Mouse (Mus musculus) erythroblast, embryonic 14.5 days (primary cell): ENCODE measurements around the gene Shc4. TPM values are rescaled to one million over a fixed set of nuclear protein-coding genes. Genes with fewer than 3 reads are reported as not detected.

Experiments
- H3K27me3 ChIP-seq: 2 replicates; pipeline ENCODE4 v1.6.1; 2012; ENCODE audit warnings: inconsistent platforms; ENCODE audit not compliant: control insufficient read depth
- H3K36me3 ChIP-seq: 2 replicates; pipeline ENCODE4 v1.6.1; 2012; ENCODE audit warnings: mild to moderate bottlenecking, inconsistent platforms; ENCODE audit not compliant: control insufficient read depth
- H3K4me1 ChIP-seq: 2 replicates; pipeline ENCODE4 v1.6.1; 2012; ENCODE audit warnings: inconsistent platforms; ENCODE audit not compliant: control insufficient read depth
- H3K4me3 ChIP-seq: replicated peaks from 2 replicates; pipeline ENCODE3; 2012; ENCODE audit warnings: moderate library complexity, mild to moderate bottlenecking, inconsistent platforms
- H3K9me3 ChIP-seq: 2 replicates; pipeline ENCODE4 v1.6.1; 2012; ENCODE audit warnings: low read length, inconsistent platforms, mixed read lengths; ENCODE audit not compliant: control insufficient read depth
- GATA1 ChIP-seq: IDR thresholded peaks from 2 replicates; pipeline ENCODE4 v1.6.1; 2012; ENCODE audit warnings: low read length, inconsistent platforms, mixed read lengths
- TAL1 ChIP-seq: IDR thresholded peaks from 3 replicates; pipeline ENCODE4 v1.6.1; 2012; ENCODE audit warnings: low read length, inconsistent platforms, mixed read lengths
- polyA plus RNA-seq: library from polyadenylated mRNA; stranded (reverse); fragments of >175 nt; gene quantifications from 2 replicates; pipeline ENCODE4 v1.2.3, GENCODE M21; 2012

The Shc4 gene
- polyA plus RNA-seq: 0.02 and 0.03 TPM in 2 replicates

DNA sequence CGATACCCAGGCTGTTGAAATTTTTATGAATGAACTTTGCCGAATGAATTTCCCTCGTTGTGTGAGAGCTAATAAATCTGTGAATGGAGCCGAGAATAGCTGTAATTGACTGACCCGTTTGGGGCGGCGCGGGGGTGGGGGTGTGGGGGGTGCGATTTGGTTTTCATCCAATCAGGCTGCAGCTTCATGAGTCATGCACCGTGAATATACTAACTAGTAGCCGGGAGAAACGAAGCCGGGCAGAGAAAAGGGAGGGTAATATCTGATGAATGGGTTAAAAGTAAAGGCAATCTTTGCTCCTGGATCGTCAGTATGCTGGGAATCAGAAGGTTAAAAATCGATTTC lies at the start of gene Shc4:
Gene Shc4, minus strand, starts transcription at position 63 of the 345 bp plus-strand sequence.
- H3K36me3 ChIP-seq: no peaks in the 10 kb centered on the region
- H3K9me3 ChIP-seq: no peaks in the 10 kb centered on the region; the same call in 1 of the 2 replicates
- TF ChIP-seq GATA1 (no peak), TAL1 (no peak)
- H3K27me3 ChIP-seq: peaks cover 80% of the 10 kb centered on the region
- H3K4me1 ChIP-seq: no peaks in the 10 kb centered on the region; the same call in 1 of the 2 replicates
- H3K4me3 ChIP-seq: no peak within 1 kb of the TSS

DNA sequence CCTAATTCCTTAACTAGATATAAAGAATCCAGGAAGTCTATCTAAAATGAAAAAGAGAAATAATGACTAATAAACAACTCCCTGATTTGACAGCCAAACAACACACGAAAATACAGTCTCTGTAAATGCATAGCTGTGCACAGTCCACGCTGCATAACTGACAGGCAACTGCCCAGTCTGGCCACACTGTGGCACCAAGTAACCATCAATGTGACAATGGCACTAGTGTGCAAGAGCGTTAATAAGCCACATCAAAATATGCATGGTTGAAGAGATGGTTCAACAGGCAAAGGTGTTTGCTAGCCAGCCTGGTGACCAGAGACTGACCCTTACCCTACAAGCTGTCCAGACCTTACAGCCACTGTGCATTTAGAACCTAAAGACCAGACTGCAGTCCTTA lies 41.1 kb upstream of the Shc4 start:
- Histone ChIP-seq H3K4me3 (no peak overlapping the region), H3K4me1 (no peaks in the 10 kb centered on the region), H3K27me3 (no peaks in the 10 kb centered on the region), H3K36me3 (peaks cover 61% of the 10 kb centered on the region), H3K9me3 (no peaks in the 10 kb centered on the region)
- no peak for TF ChIP-seq GATA1
- no peak for TF ChIP-seq TAL1

DNA sequence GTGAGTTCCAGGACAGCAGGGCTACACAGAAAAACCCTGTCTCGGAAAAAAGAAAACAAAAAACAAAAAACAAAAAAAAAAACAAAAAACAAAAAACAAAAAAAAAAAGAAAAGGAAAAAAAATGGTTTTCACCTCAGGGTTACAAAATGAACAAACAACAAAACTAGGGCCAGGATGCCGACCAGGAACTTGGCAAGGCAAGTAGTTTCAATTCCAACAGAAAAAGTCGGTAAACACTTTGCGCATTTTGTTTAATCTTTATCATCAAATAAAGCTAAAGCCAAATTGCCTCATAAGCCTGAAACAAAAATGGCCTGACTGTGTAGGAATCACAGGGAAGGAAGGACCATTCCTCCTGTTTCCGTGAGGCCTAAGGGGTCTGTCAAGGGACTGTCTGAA lies 40.6 kb upstream of the Shc4 start:
- no peaks in the 10 kb centered on the region for H3K9me3 ChIP-seq
- H3K4me3 ChIP-seq: no peak overlapping the region
- no peak for TF ChIP-seq TAL1
- TF ChIP-seq GATA1: no peak
- H3K27me3 ChIP-seq: no peaks in the 10 kb centered on the region
- H3K36me3 ChIP-seq: peaks cover 60% of the 10 kb centered on the region
- no peaks in the 10 kb centered on the region for H3K4me1 ChIP-seq

DNA sequence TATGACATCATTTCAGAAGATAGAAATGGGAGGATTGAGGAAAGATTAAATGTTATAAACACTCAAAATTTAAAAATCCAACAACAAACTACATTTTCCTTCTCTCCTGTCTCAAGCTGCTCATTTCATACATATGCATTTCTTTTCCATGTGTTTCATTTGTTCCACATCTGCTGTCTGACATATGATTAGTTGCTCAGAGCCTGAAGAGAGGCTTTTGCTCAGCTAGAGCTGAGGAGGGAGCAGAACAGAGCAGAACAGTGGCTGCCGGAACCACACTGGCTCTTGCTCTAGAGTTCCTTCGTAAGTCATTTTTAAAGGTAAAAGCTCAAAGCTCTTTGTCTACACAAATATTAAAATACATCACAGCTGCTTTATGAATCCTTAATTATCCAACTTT lies 25.4 kb upstream of the Shc4 start:
- Histone ChIP-seq H3K9me3 (no peaks in the 10 kb centered on the region), H3K4me3 (no peak overlapping the region), H3K36me3 (peaks cover 74% of the 10 kb centered on the region), H3K4me1 (no peaks in the 10 kb centered on the region), H3K27me3 (no peaks in the 10 kb centered on the region)
- TF ChIP-seq TAL1 (no peak), GATA1 (no peak)

DNA sequence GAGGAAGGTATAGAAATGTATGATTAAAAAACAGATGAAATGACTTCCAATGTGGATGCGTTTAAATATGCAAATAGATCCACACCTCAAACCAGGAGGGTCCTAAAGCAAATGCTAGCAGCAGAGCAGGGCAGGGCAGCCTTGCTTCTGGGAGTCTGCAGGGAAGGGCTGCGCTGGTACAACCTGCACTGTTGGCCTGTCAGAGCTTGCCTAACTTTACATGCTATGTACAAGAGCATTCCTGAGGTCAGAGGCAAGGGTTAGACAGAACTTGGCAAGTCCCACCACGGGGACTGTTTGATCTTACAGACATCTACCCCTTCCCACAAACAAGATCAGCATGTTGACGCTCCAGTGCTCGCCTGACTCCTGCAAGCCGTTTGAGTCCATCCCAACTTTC lies 15.4 kb upstream of the Shc4 start:
- Histone ChIP-seq H3K36me3 (peaks cover 33% of the 10 kb centered on the region), H3K27me3 (no peaks in the 10 kb centered on the region), H3K4me3 (no peak overlapping the region), H3K4me1 (peaks cover 12% of the 10 kb centered on the region), H3K9me3 (no peaks in the 10 kb centered on the region)
- TF ChIP-seq GATA1: no peak
- TF ChIP-seq TAL1: no peak

DNA sequence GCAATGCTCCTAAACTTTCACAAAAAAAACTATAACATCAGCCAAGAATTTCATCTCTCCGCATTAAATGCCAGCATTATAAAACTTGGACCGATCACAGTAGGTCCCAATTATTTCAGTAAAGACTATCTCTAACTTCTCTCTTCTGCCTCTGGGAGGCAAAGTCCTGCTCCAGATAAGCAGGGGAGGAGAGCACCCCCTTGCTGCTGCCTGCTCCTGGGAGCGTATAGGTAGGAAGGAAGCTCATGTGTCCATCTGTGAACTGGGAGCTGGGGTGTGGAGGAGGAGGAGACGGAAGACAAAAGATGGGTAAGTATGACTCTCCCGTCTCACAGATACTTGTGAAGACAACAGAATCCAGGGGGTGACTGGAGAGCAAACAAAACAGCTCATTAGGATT lies 14.8 kb upstream of the Shc4 start:
- TF ChIP-seq GATA1 (no peak), TAL1 (no peak)
- Histone ChIP-seq H3K9me3 (no peaks in the 10 kb centered on the region), H3K4me1 (peaks cover 12% of the 10 kb centered on the region), H3K27me3 (no peaks in the 10 kb centered on the region), H3K4me3 (no peak overlapping the region), H3K36me3 (peaks cover 27% of the 10 kb centered on the region)

DNA sequence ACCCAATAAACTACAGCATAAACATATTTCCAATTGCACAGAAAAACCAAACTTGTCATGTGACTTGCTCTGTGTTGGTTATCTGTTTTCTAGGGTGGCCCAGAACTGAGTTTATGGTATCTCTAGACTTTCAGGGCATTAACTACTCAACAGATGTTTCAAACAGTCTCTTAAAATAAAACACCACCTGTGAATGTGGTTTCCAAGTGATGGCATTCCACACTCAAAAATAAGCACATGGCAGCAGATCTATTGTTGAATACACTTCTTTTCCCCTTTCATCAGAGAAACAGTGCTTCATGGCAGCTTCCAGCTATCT lies 12.0 kb upstream of the Shc4 start:
- Histone ChIP-seq H3K36me3 (peaks cover 18% of the 10 kb centered on the region), H3K9me3 (no peaks in the 10 kb centered on the region)
- TF ChIP-seq TAL1 (no peak), GATA1 (no peak)

DNA sequence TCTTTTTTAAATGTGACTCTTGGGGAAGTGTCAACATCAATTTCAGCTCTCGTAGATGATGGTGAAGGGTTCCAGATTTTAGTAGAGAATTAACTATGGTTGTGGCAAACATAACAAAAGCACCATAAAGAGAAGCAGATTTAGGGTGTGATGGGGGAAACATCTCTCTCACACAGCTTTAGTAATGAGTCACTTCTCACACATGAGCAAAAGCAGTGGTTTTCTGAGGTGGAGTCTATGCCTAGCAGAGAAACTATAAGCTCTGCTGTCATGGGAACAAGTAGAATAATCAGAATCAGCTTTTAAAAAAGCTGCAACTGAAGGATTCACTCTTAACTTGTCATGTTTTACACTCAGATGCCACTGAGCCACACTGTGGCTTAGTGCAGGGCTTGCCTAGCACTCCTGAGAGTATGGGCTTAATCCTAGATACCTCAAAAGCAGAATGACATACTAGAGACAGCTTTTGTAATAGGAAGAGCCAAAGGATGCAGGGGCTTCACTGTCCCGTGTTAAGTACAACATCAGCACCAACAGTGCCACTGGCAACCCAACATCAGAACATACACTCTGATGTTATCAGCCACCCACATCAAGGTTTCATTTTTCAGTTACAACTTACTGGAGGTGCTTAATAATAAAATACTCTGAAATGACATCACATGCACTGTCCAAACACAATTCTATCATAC lies 11.5 kb upstream of the Shc4 start:
- Histone ChIP-seq H3K27me3 (peaks cover 25% of the 10 kb centered on the region), H3K9me3 (no peaks in the 10 kb centered on the region), H3K4me3 (no peak overlapping the region), H3K36me3 (peaks cover 14% of the 10 kb centered on the region), H3K4me1 (peaks cover 16% of the 10 kb centered on the region)
- no peak for TF ChIP-seq GATA1
- TF ChIP-seq TAL1: no peak

More for the DNA sequence above, 12.0 kb upstream of the Shc4 start:
- peaks cover 20% of the 10 kb centered on the region for H3K27me3 ChIP-seq
- H3K4me1 ChIP-seq: peaks cover 16% of the 10 kb centered on the region
- no peak overlapping the region for H3K4me3 ChIP-seq

DNA sequence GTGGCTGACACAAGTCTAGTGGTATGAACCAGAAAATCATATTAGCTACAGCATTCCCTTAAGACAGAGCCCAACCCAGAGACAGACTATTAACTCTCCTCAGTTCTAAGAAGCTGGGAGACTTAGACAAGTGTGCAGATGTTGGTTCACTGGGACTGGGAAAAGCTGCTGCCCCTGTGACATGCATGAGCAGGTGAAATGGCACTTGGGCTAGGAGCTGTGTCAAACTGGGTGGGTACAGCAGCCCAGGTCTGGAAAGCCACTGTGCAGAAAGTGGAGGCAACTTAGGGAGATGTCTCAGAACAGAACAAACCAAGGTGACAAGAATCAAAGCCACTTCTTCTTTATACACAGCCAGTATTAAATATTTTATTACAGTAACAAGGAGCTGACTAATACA lies 10.8 kb upstream of the Shc4 start:
- no peaks in the 10 kb centered on the region for H3K9me3 ChIP-seq
- TF ChIP-seq TAL1: no peak
- no peak for TF ChIP-seq GATA1

More for the DNA sequence above, 10.8 kb upstream of the Shc4 start:
- Histone ChIP-seq H3K4me3 (no peak overlapping the region), H3K36me3 (peaks cover 9% of the 10 kb centered on the region), H3K4me1 (peaks cover 16% of the 10 kb centered on the region), H3K27me3 (peaks cover 25% of the 10 kb centered on the region)
